Mouse (Mus musculus) limb, embryonic 11.5 days (tissue): ENCODE data around the gene Ccl22. TPM values are rescaled to one million over a fixed set of nuclear protein-coding genes. Genes with fewer than 3 reads are reported as not detected.

Experiments used
- ATAC-seq: fragments of 200-750 bp; cut with Nextera tagmentation; 2 replicates; pipeline ENCODE4 v1.8.0; 2017; ENCODE audit warnings: low read depth; ENCODE audit not compliant: insufficient number of reproducible peaks, low FRiP score, low TSS enrichment
- DNase-seq: peaks from one replicate; pipeline ENCODE4 v3.0.0-alpha.2; 2015; ENCODE audit warnings: low spot score
- H3K27ac ChIP-seq: fragments of 300-500 bp; sonication (generic); replicated peaks from 2 replicates; pipeline ENCODE4 v1.5.1; 2014; ENCODE audit warnings: low read depth, mild to moderate bottlenecking, low read length
- H3K27me3 ChIP-seq: fragments of 300-500 bp; sonication (generic); 2 replicates; pipeline ENCODE4 v1.6.1; 2014; ENCODE audit warnings: mild to moderate bottlenecking, low read length, mixed read lengths; ENCODE audit not compliant: control insufficient read depth, insufficient read depth
- H3K36me3 ChIP-seq: fragments of 300-500 bp; sonication (generic); 2 replicates; pipeline ENCODE4 v1.6.1; 2014; ENCODE audit warnings: mild to moderate bottlenecking, low read length, moderate library complexity, mixed read lengths; ENCODE audit not compliant: control insufficient read depth, insufficient read depth
- H3K4me1 ChIP-seq: fragments of 300-500 bp; sonication (generic); 2 replicates; pipeline ENCODE4 v1.6.1; 2014; ENCODE audit warnings: low read length, mixed read lengths; ENCODE audit not compliant: control insufficient read depth, insufficient read depth
- H3K4me2 ChIP-seq: fragments of 300-500 bp; sonication (generic); 2 replicates; pipeline ENCODE4 v1.6.1; 2014; ENCODE audit warnings: low read depth, mild to moderate bottlenecking, moderate library complexity; ENCODE audit not compliant: severe bottlenecking
- H3K4me3 ChIP-seq: fragments of 300-500 bp; sonication (generic); 2 replicates; pipeline ENCODE4 v1.5.1; 2014; ENCODE audit warnings: low read depth, low read length
- H3K9ac ChIP-seq: fragments of 300-500 bp; sonication (generic); 2 replicates; pipeline ENCODE4 v1.6.1; 2014; ENCODE audit warnings: mild to moderate bottlenecking, low read length
- H3K9me3 ChIP-seq: fragments of 300-500 bp; sonication (generic); 2 replicates; pipeline ENCODE4 v1.6.1; 2016; ENCODE audit warnings: low read length; ENCODE audit not compliant: control insufficient read depth
- WGBS: fragments of 180-500 bp; shearing (Covaris S2); extraction: QIAGEN DNeasy Blood & Tissue Kit; methylation state at CpG from one replicate; pipeline ENCODE4 v1.1.7; 2014; 5-methylcytosine and 5-hydroxymethylcytosine counted together
- polyA plus RNA-seq: library from polyadenylated mRNA; unstranded; fragments of >200 nt; fragmentation: Nextera tagmentation; extraction: Ambion mirVana; gene quantifications from 2 replicates; pipeline ENCODE4 v1.2.1, GENCODE M21; 2014

The Ccl22 gene
- polyA plus RNA-seq, 1 experiment from 2014 or later: not detected

- H3K27me3 ChIP-seq: no peaks in the 10 kb centered on the region
- no peaks in the 10 kb centered on the region for H3K4me1 ChIP-seq
- no peak overlapping the region for H3K9ac ChIP-seq
- no peak overlapping the region for H3K4me2 ChIP-seq
- ATAC-seq (no peak), DNase-seq (no peak)
- H3K4me3 ChIP-seq: no peak overlapping the region
- 87% methylated on average over 4 of the region's 4 CpGs for WGBS
- no peak overlapping the region for H3K27ac ChIP-seq
- no peaks in the 10 kb centered on the region for H3K36me3 ChIP-seq
- H3K9me3 ChIP-seq: no peaks in the 10 kb centered on the region
Observed at GRCm38 (mm10) chr8:94741726-94742125, 3.7 kb upstream of the Ccl22 start.

- H3K27ac ChIP-seq: no peak overlapping the region
- H3K4me2 ChIP-seq: no peak overlapping the region
- H3K4me3 ChIP-seq: no peak overlapping the region
- no peaks in the 10 kb centered on the region for H3K36me3 ChIP-seq
- 90% methylated on average over 5 of the region's 5 CpGs for WGBS
- DNase-seq: no peak
- no peaks in the 10 kb centered on the region for H3K27me3 ChIP-seq
- no peaks in the 10 kb centered on the region for H3K9me3 ChIP-seq
- no peaks in the 10 kb centered on the region for H3K4me1 ChIP-seq
- no peak for ATAC-seq
- H3K9ac ChIP-seq: no peak overlapping the region
Observed at GRCm38 (mm10) chr8:94744484-94744883, 906 bp upstream of the Ccl22 start.

GRCm38 (mm10) chr8:94744972-94745371, 418 bp upstream of the Ccl22 start:
- no peak overlapping the region for H3K4me3 ChIP-seq
- no peak overlapping the region for H3K4me2 ChIP-seq
- H3K27me3 ChIP-seq: no peaks in the 10 kb centered on the region
- DNase-seq: no peak
- ATAC-seq: no peak
- H3K4me1 ChIP-seq: no peaks in the 10 kb centered on the region
- H3K36me3 ChIP-seq: no peaks in the 10 kb centered on the region
- H3K27ac ChIP-seq: no peak overlapping the region
- H3K9me3 ChIP-seq: no peaks in the 10 kb centered on the region
- 82% methylated on average over 9 of the region's 9 CpGs for WGBS
- H3K9ac ChIP-seq: no peak overlapping the region

- no peak for ATAC-seq
- DNase-seq: no peak
- H3K27me3 ChIP-seq: no peaks in the 10 kb centered on the region
- no peaks in the 10 kb centered on the region for H3K36me3 ChIP-seq
- H3K27ac ChIP-seq: no peak overlapping the region
- H3K9me3 ChIP-seq: no peaks in the 10 kb centered on the region
- no peak overlapping the region for H3K4me3 ChIP-seq
- no peak overlapping the region for H3K4me2 ChIP-seq
- 84% methylated on average over 8 of the region's 8 CpGs for WGBS
- H3K4me1 ChIP-seq: no peaks in the 10 kb centered on the region
- no peak overlapping the region for H3K9ac ChIP-seq
Observed at GRCm38 (mm10) chr8:94746832-94747231, 1.4 kb downstream of the Ccl22 start.

DNA sequence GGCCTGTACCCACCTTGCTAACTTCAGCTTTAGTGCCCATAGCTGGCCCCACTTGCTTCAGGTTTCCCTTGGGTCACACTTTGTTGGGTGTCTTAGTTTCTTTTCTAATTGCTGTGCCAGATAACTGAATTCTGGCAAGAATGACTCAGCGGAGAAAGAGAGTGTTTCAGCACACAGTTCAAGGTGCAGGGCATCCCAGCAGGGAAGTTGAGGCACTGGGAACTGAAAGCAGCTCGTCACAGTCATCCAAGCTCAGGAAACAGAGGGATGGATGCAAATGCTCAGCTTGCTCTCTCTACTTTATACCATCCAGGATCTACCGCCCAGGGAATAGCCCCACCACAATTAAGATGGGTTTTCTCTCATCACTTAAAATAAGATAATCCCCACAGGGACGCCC, 3.0 kb downstream of the Ccl22 start:
- H3K9me3 ChIP-seq: no peaks in the 10 kb centered on the region
- no peak for DNase-seq
- 66% methylated on average over 4 of the region's 4 CpGs for WGBS
- H3K27ac ChIP-seq: no peak overlapping the region
- no peaks in the 10 kb centered on the region for H3K4me1 ChIP-seq
- no peak overlapping the region for H3K4me2 ChIP-seq
- no peak for ATAC-seq
- H3K4me3 ChIP-seq: no peak overlapping the region
- no peak overlapping the region for H3K9ac ChIP-seq
- H3K27me3 ChIP-seq: no peaks in the 10 kb centered on the region
- no peaks in the 10 kb centered on the region for H3K36me3 ChIP-seq

DNA sequence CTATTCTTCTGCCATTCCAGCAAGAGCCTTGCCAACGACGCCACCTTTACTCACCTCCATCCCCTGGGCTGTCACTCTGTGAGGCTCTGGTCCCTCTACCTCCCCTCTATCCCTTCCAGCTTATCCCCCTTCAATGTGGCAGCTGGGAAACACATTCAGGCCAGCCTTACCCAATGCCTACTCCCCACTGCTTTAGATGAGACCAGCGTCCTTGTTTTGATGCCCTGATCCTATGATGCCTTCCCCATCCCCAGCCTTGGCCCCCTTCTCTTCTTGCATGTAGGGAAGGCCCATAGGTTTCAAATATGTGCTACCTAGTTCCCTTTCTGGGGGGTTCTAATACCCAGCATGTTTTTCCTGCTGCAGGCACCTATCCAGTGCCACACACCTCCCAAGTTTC, 4.6 kb downstream of the Ccl22 start:
- Histone ChIP-seq H3K4me2 (no peak overlapping the region), H3K9ac (no peak overlapping the region), H3K4me3 (no peak overlapping the region), H3K9me3 (no peaks in the 10 kb centered on the region), H3K4me1 (no peaks in the 10 kb centered on the region), H3K27ac (no peak overlapping the region), H3K27me3 (no peaks in the 10 kb centered on the region), H3K36me3 (no peaks in the 10 kb centered on the region)
- no peak for DNase-seq
- WGBS: 79% methylated on average over 3 of the region's 3 CpGs
- no peak for ATAC-seq

DNA sequence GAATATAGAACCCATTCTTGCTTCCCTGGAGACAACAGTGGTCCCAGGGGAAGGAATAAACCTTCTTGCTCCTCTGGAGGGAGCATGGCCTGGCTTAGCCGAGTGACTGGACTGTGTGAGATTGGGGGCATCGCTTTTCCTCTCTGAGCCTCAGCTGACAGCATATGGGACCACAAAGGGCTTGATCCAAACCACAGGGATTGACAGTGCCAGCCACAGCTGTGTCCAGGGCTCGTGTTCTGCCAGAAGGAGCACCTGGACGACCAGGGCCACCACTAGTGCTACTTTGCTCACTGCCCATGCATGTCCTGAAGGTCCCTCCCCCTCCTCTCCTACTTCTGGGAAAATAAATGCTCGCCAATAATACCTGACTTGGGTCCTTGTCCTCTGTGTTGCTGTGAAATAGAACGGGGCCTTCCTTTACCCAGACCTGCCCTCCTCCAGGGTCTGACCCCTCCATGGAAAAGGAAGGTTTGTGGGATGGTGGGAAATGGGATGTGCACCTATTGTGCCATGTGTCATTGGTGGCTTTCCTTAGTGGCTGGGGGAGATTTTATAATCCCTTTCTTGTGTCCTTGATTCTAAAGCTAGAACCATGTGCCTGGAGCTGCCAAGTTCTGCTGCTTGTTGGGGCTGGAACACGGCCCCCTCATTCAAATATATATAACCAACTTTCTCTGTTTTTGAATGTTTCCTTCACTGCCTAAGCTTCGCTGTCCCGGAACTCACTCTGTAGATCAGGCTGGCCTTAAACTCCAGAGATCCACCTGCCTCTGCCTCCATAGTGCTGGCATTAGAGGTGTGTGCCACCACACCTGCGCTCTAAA, 5.8 kb downstream of the Ccl22 start:
- 77% methylated on average over 10 of the region's 10 CpGs for WGBS
- no peak overlapping the region for H3K4me3 ChIP-seq
- H3K9ac ChIP-seq: no peak overlapping the region
- DNase-seq (no peak), ATAC-seq (no peak)
- no peak overlapping the region for H3K27ac ChIP-seq
- no peaks in the 10 kb centered on the region for H3K27me3 ChIP-seq
- H3K4me1 ChIP-seq: no peaks in the 10 kb centered on the region
- no peaks in the 10 kb centered on the region for H3K9me3 ChIP-seq
- H3K36me3 ChIP-seq: no peaks in the 10 kb centered on the region
- no peak overlapping the region for H3K4me2 ChIP-seq

GRCm38 (mm10) chr8:94754006-94754405, 8.6 kb downstream of the Ccl22 start:
- ATAC-seq (no peak), DNase-seq (no peak)
- H3K4me1 ChIP-seq: no peaks in the 10 kb centered on the region
- H3K9me3 ChIP-seq: no peaks in the 10 kb centered on the region
- no peak overlapping the region for H3K27ac ChIP-seq
- no peaks in the 10 kb centered on the region for H3K27me3 ChIP-seq
- no peak overlapping the region for H3K4me3 ChIP-seq
- H3K4me2 ChIP-seq: no peak overlapping the region
- WGBS: 91% methylated on average over 2 of the region's 2 CpGs
- no peak overlapping the region for H3K9ac ChIP-seq
- H3K36me3 ChIP-seq: no peaks in the 10 kb centered on the region

GRCm38 (mm10) chr8:94754486-94754885, 9.1 kb downstream of the Ccl22 start:
- H3K9me3 ChIP-seq: no peaks in the 10 kb centered on the region
- 70% methylated on average over 2 of the region's 2 CpGs for WGBS
- H3K27ac ChIP-seq: no peak overlapping the region
- no peaks in the 10 kb centered on the region for H3K36me3 ChIP-seq
- ATAC-seq: no peak
- DNase-seq: no peak
- H3K9ac ChIP-seq: no peak overlapping the region
- no peak overlapping the region for H3K4me3 ChIP-seq
- H3K4me1 ChIP-seq: no peaks in the 10 kb centered on the region
- H3K27me3 ChIP-seq: no peaks in the 10 kb centered on the region
- no peak overlapping the region for H3K4me2 ChIP-seq
